Mouse (Mus musculus): ENCODE results near the gene Ldlrad2.

DNA sequence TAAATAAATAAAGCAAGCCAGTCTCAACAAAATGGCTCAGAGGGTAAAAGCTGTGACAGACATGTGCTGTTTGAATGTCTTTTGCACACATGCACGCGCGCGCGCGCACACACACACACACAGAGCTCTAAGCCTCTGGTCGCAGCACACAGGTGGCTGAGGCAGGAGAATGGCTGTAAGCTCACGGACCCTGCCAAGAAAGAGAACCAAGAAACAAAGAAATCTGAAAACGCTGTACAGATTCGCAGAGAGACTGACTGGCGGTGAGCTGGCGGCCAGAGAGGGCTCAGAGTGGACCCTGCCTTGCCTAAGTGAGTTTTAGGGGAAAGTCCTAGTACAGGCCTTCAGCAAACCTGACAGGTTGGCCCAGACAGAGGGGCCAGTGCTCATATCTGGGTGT lies 3.1 kb upstream of the Ldlrad2 start:
- TF ChIP-seq POLR2A (IDR thresholded peaks at IDR 0.05; ENCODE audit: insufficient read length, low read depth) (no peak), USF1 (IDR thresholded peaks at IDR 0.05; ENCODE audit: low read depth) (no peak), MYOG (IDR thresholded peaks at IDR 0.05; ENCODE audit: control insufficient read depth in 1 of 3, insufficient read depth in 1 of 3, insufficient read length in 2 of 3, low read depth in 2 of 3) (no peak), TCF12 (IDR thresholded peaks at IDR 0.05; ENCODE audit: insufficient read depth, poor library complexity, severe bottlenecking) (no peak), E2F4 (IDR thresholded peaks at IDR 0.05; ENCODE audit: insufficient read depth) (no peak), POLR2AphosphoS2 (IDR thresholded peaks at IDR 0.05; ENCODE audit: insufficient read length, low read depth) (no peak), REST (IDR thresholded peaks at IDR 0.05; ENCODE audit: insufficient read depth, insufficient read length) (no peak)
